Mouse (Mus musculus) intestine, postnatal 0 days (tissue): ENCODE measurements at regions not wholly inside any gene's neighbourhood (a gene's known extent, or its start where the extent isn't known, plus 50 kb on each side); places are given as distances from the start of the nearest gene placed in this dataset.

Source experiments
- ATAC-seq: fragments of 200-750 bp; cut with Nextera tagmentation; 2 replicates; pipeline ENCODE4 v1.8.0; 2017; ENCODE audit warnings: mild to moderate bottlenecking, moderate TSS enrichment, moderate library complexity
- H3K27ac ChIP-seq: fragments of 300-500 bp; sonication (generic); 2 replicates; pipeline ENCODE4 v1.5.1; 2014; ENCODE audit warnings: mild to moderate bottlenecking, low read depth, low read length, moderate library complexity
- H3K27me3 ChIP-seq: fragments of 300-500 bp; sonication (generic); replicated peaks from 2 replicates; pipeline ENCODE4 v1.6.1; 2014; ENCODE audit warnings: low read length, mixed read lengths; ENCODE audit not compliant: control insufficient read depth, insufficient read depth
- H3K36me3 ChIP-seq: fragments of 300-500 bp; sonication (generic); 2 replicates; pipeline ENCODE4 v1.6.1; 2014; ENCODE audit warnings: mild to moderate bottlenecking, moderate library complexity; ENCODE audit not compliant: control insufficient read depth, insufficient read depth
- H3K4me1 ChIP-seq: fragments of 300-500 bp; sonication (generic); replicated peaks from 2 replicates; pipeline ENCODE4 v1.6.1; 2014; ENCODE audit warnings: antibody characterized with exemption, low read length, mixed read lengths; ENCODE audit not compliant: control insufficient read depth, insufficient read depth
- H3K4me2 ChIP-seq: fragments of 300-500 bp; sonication (generic); replicated peaks from 2 replicates; pipeline ENCODE4 v1.6.1; 2014; ENCODE audit warnings: low read depth, mild to moderate bottlenecking, moderate library complexity
- H3K4me3 ChIP-seq: fragments of 300-500 bp; sonication (generic); 2 replicates; pipeline ENCODE4 v1.5.1; 2014; ENCODE audit warnings: low read depth, low read length
- H3K9ac ChIP-seq: fragments of 300-500 bp; sonication (generic); 2 replicates; pipeline ENCODE4 v1.6.1; 2014; ENCODE audit warnings: mild to moderate bottlenecking, low read depth, low read length
- H3K9me3 ChIP-seq: fragments of 300-500 bp; sonication (generic); 2 replicates; pipeline ENCODE4 v1.6.1; 2016; ENCODE audit warnings: mixed run types; ENCODE audit not compliant: control insufficient read depth
- CTCF ChIP-seq: sonication (generic); IDR thresholded peaks from 2 replicates; pipeline ENCODE4 v1.5.1; 2016; ENCODE audit warnings: low read depth, mild to moderate bottlenecking, control low read depth, antibody characterized with exemption, moderate library complexity
- WGBS: fragments of 180-500 bp; shearing (Covaris S2); extraction: QIAGEN DNeasy Blood & Tissue Kit; methylation state at CpG from one replicate; pipeline ENCODE4 v1.1.7; 2014; 5-methylcytosine and 5-hydroxymethylcytosine counted together

- Histone ChIP-seq H3K36me3 (no peaks in the 10 kb centered on the region), H3K4me2 (no peak overlapping the region), H3K4me1 (no peaks in the 10 kb centered on the region), H3K27me3 (no peaks in the 10 kb centered on the region), H3K4me3 (no peak overlapping the region), H3K27ac (no peak overlapping the region), H3K9ac (no peak overlapping the region), H3K9me3 (no peaks in the 10 kb centered on the region)
- no peak for ATAC-seq
- WGBS: 58% methylated on average over 3 of the region's 3 CpGs
- TF ChIP-seq CTCF: no peak
These were observed 50.6 kb upstream of the Gsap start for GRCm38 (mm10) chr5:21135476-21135875.

- Histone ChIP-seq H3K4me3 (no peak overlapping the region), H3K27ac (no peak overlapping the region), H3K27me3 (no peaks in the 10 kb centered on the region), H3K36me3 (no peaks in the 10 kb centered on the region), H3K9ac (no peak overlapping the region), H3K9me3 (no peaks in the 10 kb centered on the region), H3K4me1 (no peaks in the 10 kb centered on the region), H3K4me2 (no peak overlapping the region)
- TF ChIP-seq CTCF: no peak
- 55% methylated on average over 3 of the region's 3 CpGs for WGBS
- ATAC-seq: no peak
These were observed 50.0 kb upstream of the Gsap start for GRCm38 (mm10) chr5:21136081-21136480.
